Mouse (Mus musculus): ENCODE measurements around the gene Sez6l.

GRCm38 (mm10) chr5:112493492-112493891 is 83.5 kb downstream of the Sez6l start:
- no peak for TF ChIP-seq CTCF (IDR thresholded peaks at IDR 0.05; ENCODE audit: extremely low read depth, insufficient read depth, low read length)
- no peak for TF ChIP-seq POLR2A (IDR thresholded peaks at IDR 0.05; ENCODE audit: extremely low read depth, insufficient read depth, low read length)
